Mouse (Mus musculus) megakaryocyte, embryonic 14.5 days (primary cell): ENCODE results near the gene Cetn3. TPM values are rescaled to one million over a fixed set of nuclear protein-coding genes. Genes with fewer than 3 reads are reported as not detected.

Experiments used
- H3K27me3 ChIP-seq: replicated peaks from 2 replicates; pipeline ENCODE3; 2012; ENCODE audit warnings: inconsistent platforms
- H3K36me3 ChIP-seq: replicated peaks from 2 replicates; pipeline ENCODE3; 2012; ENCODE audit warnings: low read length, inconsistent platforms, mixed read lengths
- H3K4me1 ChIP-seq: 2 replicates; pipeline ENCODE4 v1.6.1; 2012; ENCODE audit warnings: inconsistent platforms
- H3K4me3 ChIP-seq: replicated peaks from 2 replicates; pipeline ENCODE3; 2012; ENCODE audit warnings: moderate library complexity, mild to moderate bottlenecking, inconsistent platforms
- H3K9me3 ChIP-seq: 2 replicates; pipeline ENCODE4 v1.6.1; 2012; ENCODE audit warnings: inconsistent platforms
- FLI1 ChIP-seq: IDR thresholded peaks from 2 replicates; pipeline ENCODE4 v1.6.1; 2012; ENCODE audit warnings: low read length, inconsistent platforms, mixed read lengths
- GATA1 ChIP-seq: IDR thresholded peaks from 3 replicates; pipeline ENCODE4 v1.6.1; 2012; ENCODE audit warnings: mixed read lengths, low read length, inconsistent platforms, borderline replicate concordance
- polyA plus RNA-seq: library from polyadenylated mRNA; stranded (reverse); fragments of >175 nt; gene quantifications from 2 replicates; pipeline ENCODE4 v1.2.3, GENCODE M21; 2012; ENCODE audit warnings: low replicate concordance; ENCODE audit not compliant: insufficient read depth

Gene Cetn3
- polyA plus RNA-seq, 1 experiment = 6.0 TPM

- no peaks in the 10 kb centered on the region for H3K27me3 ChIP-seq
- TF ChIP-seq GATA1 = no peak
- no peak for TF ChIP-seq FLI1
- no peaks in the 10 kb centered on the region for H3K9me3 ChIP-seq
- peaks cover 14% of the 10 kb centered on the region for H3K36me3 ChIP-seq
- peaks cover 7% of the 10 kb centered on the region; the same call in 1 of the 2 replicates for H3K4me1 ChIP-seq
- no peak overlapping the region for H3K4me3 ChIP-seq
Measured at GRCm38 (mm10) chr13:81801121-81801520, 18.2 kb downstream of the Cetn3 start.

- no peak for TF ChIP-seq GATA1
- no peak for TF ChIP-seq FLI1
- Histone ChIP-seq H3K9me3 (no peaks in the 10 kb centered on the region), H3K4me1 (peaks cover 7% of the 10 kb centered on the region; the same call in 1 of the 2 replicates), H3K4me3 (no peak overlapping the region), H3K36me3 (peaks cover 7% of the 10 kb centered on the region), H3K27me3 (no peaks in the 10 kb centered on the region)
Measured at GRCm38 (mm10) chr13:81803713-81804112, 20.8 kb downstream of the Cetn3 start.

DNA sequence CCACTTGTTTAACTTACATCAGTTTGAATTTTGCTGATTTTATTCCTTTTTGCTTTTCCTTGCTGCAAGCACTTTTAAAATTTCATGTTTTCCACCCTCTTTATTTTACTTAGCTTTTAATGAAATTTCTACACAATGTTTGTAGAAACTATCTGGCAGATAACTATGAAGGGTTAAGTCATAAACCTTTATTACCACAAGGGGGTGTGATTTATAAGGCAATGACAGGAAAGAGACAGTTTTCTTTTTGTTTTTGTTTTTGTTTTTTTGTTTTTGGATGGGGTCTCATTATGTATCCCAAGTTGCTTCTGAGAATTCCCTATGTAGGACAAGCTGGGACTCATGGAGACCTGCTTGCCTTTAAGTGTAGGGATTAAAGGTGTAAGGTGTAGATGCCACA, 39.9 kb downstream of the Cetn3 start:
- Histone ChIP-seq H3K4me1 (no peaks in the 10 kb centered on the region), H3K4me3 (no peak overlapping the region), H3K36me3 (no peaks in the 10 kb centered on the region), H3K27me3 (no peaks in the 10 kb centered on the region), H3K9me3 (no peaks in the 10 kb centered on the region)
- TF ChIP-seq GATA1 (no peak), FLI1 (no peak)

- Histone ChIP-seq H3K4me3 (no peak overlapping the region), H3K27me3 (no peaks in the 10 kb centered on the region), H3K36me3 (no peaks in the 10 kb centered on the region), H3K4me1 (no peaks in the 10 kb centered on the region), H3K9me3 (no peaks in the 10 kb centered on the region)
- TF ChIP-seq FLI1 (no peak), GATA1 (no peak)
Measured at GRCm38 (mm10) chr13:81824576-81825330, 41.9 kb downstream of the Cetn3 start.

DNA sequence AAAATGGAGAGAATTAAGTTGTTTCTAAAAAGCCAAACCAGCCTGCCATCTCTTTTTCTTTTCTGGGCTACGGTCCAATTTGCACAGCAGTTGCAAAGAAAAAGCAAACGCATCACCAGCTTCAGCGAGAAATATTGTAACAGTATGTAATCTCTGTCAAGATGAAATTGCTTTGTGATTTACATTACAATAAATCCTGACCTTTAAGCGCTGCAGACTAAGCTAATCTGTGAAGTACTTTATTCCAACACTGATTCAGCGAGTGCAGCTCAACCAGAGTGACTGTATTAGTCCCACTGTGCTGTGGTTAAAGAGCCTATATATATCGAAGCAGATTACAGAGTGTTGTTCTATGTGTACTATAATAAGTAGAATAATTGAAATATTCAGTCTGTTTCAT, 45.6 kb downstream of the Cetn3 start:
- Histone ChIP-seq H3K27me3 (no peaks in the 10 kb centered on the region), H3K4me1 (no peaks in the 10 kb centered on the region), H3K4me3 (no peak overlapping the region), H3K9me3 (no peaks in the 10 kb centered on the region), H3K36me3 (no peaks in the 10 kb centered on the region)
- no peak for TF ChIP-seq FLI1
- TF ChIP-seq GATA1 = no peak

DNA sequence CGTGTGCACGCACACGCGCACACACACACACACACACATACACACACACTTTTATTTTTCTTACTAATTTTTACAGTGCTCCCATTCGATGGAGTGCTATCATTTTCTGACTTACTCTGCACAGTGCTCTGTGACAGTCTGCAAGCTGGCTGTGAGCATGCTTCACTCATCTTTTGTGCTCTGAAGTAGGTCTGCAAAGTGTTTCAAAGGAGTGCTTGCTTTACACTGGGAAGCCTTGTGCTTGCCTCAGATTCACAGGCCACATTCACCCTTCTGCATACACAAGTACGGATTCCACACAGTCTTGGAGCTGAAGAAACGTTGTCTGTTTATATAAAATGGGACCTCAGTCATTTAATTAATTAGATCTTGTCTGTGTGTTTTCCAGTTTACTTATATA, 49.0 kb downstream of the Cetn3 start:
- Histone ChIP-seq H3K4me3 (no peak overlapping the region), H3K9me3 (peaks cover 4% of the 10 kb centered on the region; the same call in 1 of the 2 replicates), H3K27me3 (peaks cover 2% of the 10 kb centered on the region), H3K4me1 (no peaks in the 10 kb centered on the region), H3K36me3 (no peaks in the 10 kb centered on the region)
- TF ChIP-seq GATA1 (no peak), FLI1 (no peak)

- Histone ChIP-seq H3K9me3 (peaks cover 4% of the 10 kb centered on the region; the same call in 1 of the 2 replicates), H3K4me3 (no peak overlapping the region), H3K4me1 (no peaks in the 10 kb centered on the region), H3K27me3 (peaks cover 2% of the 10 kb centered on the region), H3K36me3 (no peaks in the 10 kb centered on the region)
- TF ChIP-seq GATA1 (no peak), FLI1 (no peak)
Measured at GRCm38 (mm10) chr13:81836386-81837177, 53.7 kb downstream of the Cetn3 start.

GRCm38 (mm10) chr13:81838016-81838415, 55.1 kb downstream of the Cetn3 start:
- TF ChIP-seq FLI1 (no peak), GATA1 (no peak)
- H3K4me3 ChIP-seq = no peak overlapping the region
- H3K9me3 ChIP-seq = peaks cover 4% of the 10 kb centered on the region; the same call in 1 of the 2 replicates
- peaks cover 2% of the 10 kb centered on the region for H3K27me3 ChIP-seq
- H3K4me1 ChIP-seq = no peaks in the 10 kb centered on the region
- H3K36me3 ChIP-seq = no peaks in the 10 kb centered on the region

DNA sequence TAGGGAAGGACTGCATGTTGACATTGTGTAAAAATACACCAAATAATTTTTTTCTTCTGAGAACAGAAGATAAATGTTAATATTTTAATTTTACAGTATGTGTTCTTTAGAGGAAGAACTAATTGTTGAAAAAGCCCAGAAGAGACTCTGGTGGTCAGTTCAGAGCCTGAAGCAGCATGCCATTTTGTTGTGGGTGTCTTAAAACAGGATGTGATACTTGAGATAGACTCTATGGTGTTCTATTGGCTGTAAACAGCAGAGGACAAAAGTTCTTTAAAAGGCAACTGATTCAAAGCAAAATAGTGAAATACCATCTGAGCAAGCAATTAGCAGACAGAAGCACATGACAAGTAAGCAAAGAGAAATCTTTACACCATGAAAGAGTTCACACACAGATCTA, 56.1 kb downstream of the Cetn3 start:
- Histone ChIP-seq H3K4me1 (no peaks in the 10 kb centered on the region), H3K4me3 (no peak overlapping the region), H3K36me3 (no peaks in the 10 kb centered on the region), H3K27me3 (peaks cover 2% of the 10 kb centered on the region), H3K9me3 (peaks cover 4% of the 10 kb centered on the region; the same call in 1 of the 2 replicates)
- TF ChIP-seq FLI1 = no peak
- TF ChIP-seq GATA1 = no peak

DNA sequence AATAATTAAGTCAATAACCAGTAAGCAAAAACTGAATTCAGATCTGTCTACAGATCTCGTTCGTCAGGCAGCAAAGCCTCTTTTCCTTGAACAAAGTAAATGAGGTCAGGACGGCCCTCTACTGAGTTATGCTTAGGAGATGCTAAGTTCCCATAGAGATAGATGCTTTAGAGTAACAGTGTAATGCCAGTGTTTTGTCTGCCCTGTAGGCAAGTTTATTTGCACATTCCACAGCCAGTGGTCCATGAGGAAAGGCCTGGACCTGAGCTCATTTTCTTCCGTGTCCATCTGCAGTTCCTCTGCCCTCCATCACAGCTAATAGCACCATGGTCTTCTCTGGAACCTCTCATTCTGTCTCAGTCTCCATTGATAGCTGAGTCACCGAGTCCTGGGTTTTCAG, 57.4 kb downstream of the Cetn3 start:
- Histone ChIP-seq H3K36me3 (no peaks in the 10 kb centered on the region), H3K4me1 (no peaks in the 10 kb centered on the region), H3K27me3 (peaks cover 2% of the 10 kb centered on the region), H3K4me3 (no peak overlapping the region), H3K9me3 (peaks cover 4% of the 10 kb centered on the region; the same call in 1 of the 2 replicates)
- no peak for TF ChIP-seq FLI1
- TF ChIP-seq GATA1 = no peak
